Mouse (Mus musculus) ES-E14 (cell line): ENCODE data around the gene Zc3h4. TPM values are rescaled to one million over a fixed set of nuclear protein-coding genes. Genes with fewer than 3 reads are reported as not detected.
A peak's percentile ranks its signal among the peaks of the same experiment; 100 is the strongest.

Experiments
- DNase-seq: peaks from one replicate; pipeline ENCODE4 v3.0.0-alpha.2; 2013; ENCODE audit warnings: low read depth, low spot score
- H3K27ac ChIP-seq: 2 replicates; pipeline ENCODE4 v1.5.1; 2012; ENCODE audit warnings: low read depth, mild to moderate bottlenecking, low read length, moderate library complexity, mixed read lengths; ENCODE audit not compliant: poor library complexity, insufficient read depth, severe bottlenecking
- H3K36me3 ChIP-seq: 2 replicates; pipeline ENCODE4 v1.6.1; 2012; ENCODE audit warnings: mild to moderate bottlenecking, low read length, moderate library complexity, mixed read lengths; ENCODE audit not compliant: control insufficient read depth, poor library complexity, insufficient read depth, severe bottlenecking
- H3K4me1 ChIP-seq, 2 experiments: fragments of 150-350 bp in 1 of 2; sonication (generic) in 1 of 2; 2 replicates each; pipeline ENCODE4 v1.6.1; 2012; ENCODE audit warnings: low read length in 2 of 2, mild to moderate bottlenecking in 1 of 2, mixed read lengths in 1 of 2; ENCODE audit not compliant: control insufficient read depth in 2 of 2, insufficient read depth in 2 of 2, poor library complexity in 1 of 2
- H3K4me3 ChIP-seq, 2 experiments: fragments of 150-350 bp in 1 of 2; sonication (generic) in 1 of 2; 2 replicates each; pipeline ENCODE4 v1.5.1; 2012; ENCODE audit warnings: low read length in 2 of 2, low read depth in 1 of 2, mild to moderate bottlenecking in 1 of 2, mixed read lengths in 1 of 2; ENCODE audit not compliant: insufficient read depth in 1 of 2, poor library complexity in 1 of 2, severe bottlenecking in 1 of 2
- H3K9ac ChIP-seq: 2 replicates; pipeline ENCODE4 v1.6.1; 2012; ENCODE audit warnings: low read depth, mild to moderate bottlenecking, low read length, mixed read lengths; ENCODE audit not compliant: poor library complexity, insufficient read depth, severe bottlenecking
- H3K9me3 ChIP-seq: fragments of 150-350 bp; sonication (generic); 2 replicates; pipeline ENCODE4 v1.6.1; 2012; ENCODE audit warnings: low read depth, mild to moderate bottlenecking, low read length; ENCODE audit not compliant: control insufficient read depth, insufficient read depth
- CHD2 ChIP-seq: IDR thresholded peaks from 2 replicates; pipeline ENCODE4 v1.6.1; 2014; ENCODE audit warnings: mild to moderate bottlenecking, low read depth, low read length, inconsistent platforms
- HCFC1 ChIP-seq: IDR thresholded peaks from 2 replicates; pipeline ENCODE4 v1.6.1; 2012; ENCODE audit warnings: low read length, inconsistent platforms, borderline replicate concordance; ENCODE audit not compliant: insufficient read depth
- MAFK ChIP-seq: IDR thresholded peaks from 2 replicates; pipeline ENCODE4 v1.6.1; 2014; ENCODE audit warnings: mild to moderate bottlenecking, low read depth, low read length, inconsistent platforms; ENCODE audit not compliant: insufficient read depth
- ZC3H11A ChIP-seq: IDR thresholded peaks from 2 replicates; pipeline ENCODE4 v1.6.1; 2012; ENCODE audit warnings: low read depth, mild to moderate bottlenecking, inconsistent platforms, low read length, borderline replicate concordance
- ZNF384 ChIP-seq: IDR thresholded peaks from 2 replicates; pipeline ENCODE4 v1.6.1; 2012; ENCODE audit warnings: low read depth, low read length, inconsistent platforms
- in situ Hi-C, 2 experiments: fragments of 600-800 bp; cut with MboI; formaldehyde crosslinking; loops; one replicate each; pipeline ENCODE4 v1.15.1; 2025; ENCODE audit warnings: low sequenced_read_pairs in 2 of 2, inconsistent platforms in 1 of 2; ENCODE audit not compliant: unreplicated experiment in 2 of 2
- total RNA-seq: library from RNA; depleted of rRNA; stranded (reverse); fragments of 300-350 nt; gene quantifications from 2 replicates; pipeline ENCODE4 v1.2.3, GENCODE M21; 2012; rRNA removed

Zc3h4 gene
- 43.7 and 43.9 TPM in 2 replicates for total RNA-seq

DNA sequence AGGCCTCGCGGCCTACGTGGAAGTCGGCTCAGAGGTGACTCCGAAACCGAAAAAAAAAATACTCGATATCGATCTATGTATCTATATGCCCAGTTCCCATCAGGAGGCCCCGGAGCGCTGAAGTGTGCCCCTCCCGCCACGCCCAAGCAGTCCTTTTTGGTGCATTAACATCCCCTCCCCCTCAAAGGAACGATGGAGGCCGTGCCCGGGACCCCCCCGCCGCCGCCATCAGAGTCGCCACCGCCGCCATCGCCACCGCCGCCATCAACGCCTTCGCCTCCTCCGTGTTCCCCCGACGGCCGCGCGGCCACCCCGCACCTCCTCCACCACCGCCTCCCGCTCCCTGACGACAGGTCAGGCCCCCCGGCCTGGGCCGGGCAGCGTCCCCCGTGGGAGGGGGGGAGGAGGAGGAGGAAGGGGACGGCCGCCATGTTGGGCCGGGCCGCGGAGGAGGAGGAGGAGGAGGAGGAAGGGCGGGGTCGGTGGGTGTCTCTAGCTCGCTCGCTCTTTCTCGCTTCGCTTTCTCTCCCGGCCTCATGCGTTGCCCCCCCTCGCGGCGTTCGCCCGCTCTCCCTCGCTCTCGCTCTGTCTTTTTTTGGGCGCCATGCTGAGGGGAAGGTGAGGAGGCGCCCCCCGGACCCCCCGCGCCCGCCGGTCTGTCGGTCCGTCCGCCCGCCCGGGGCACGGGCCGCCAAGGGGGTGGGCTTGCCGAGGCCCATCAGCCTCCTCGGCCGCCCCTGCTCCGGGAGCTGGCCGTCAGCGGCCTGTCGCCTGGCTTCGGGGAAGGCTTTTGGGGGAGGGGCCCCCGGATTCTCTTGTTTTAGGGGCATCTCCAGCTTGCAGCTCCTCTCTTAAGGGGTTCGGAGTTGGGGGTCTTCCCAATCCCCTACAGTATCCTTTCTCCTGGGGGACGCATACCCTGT lies at the start of gene Zc3h4:
Gene Zc3h4 (plus strand): TSS at position 222 of the 923 bp plus-strand sequence.
- TF ChIP-seq ZC3H11A (no peak), CHD2 (0 out of 2 replicates have a peak, but pooled peaks have one; percentile 17), MAFK (no peak), ZNF384 (0 out of 2 replicates have a peak, but pooled peaks have one; percentile 15), HCFC1 (no peak)
- in situ Hi-C loops: no loop called here
- H3K27ac ChIP-seq: peak within 1 kb of the TSS; percentile 100
- peak; percentile 74 for DNase-seq
- no peaks in the 10 kb centered on the region for H3K9me3 ChIP-seq
- peak within 1 kb of the TSS; percentile 100 for H3K9ac ChIP-seq
- peak within 1 kb of the TSS; percentile 97 to 99 for H3K4me3 ChIP-seq
- peaks cover 2% of the 10 kb centered on the region; the same call in 1 of the 2 replicates for H3K36me3 ChIP-seq
- peaks cover 11 to 16% of the 10 kb centered on the region in 2 experiments for H3K4me1 ChIP-seq

- H3K4me3 ChIP-seq: no peak overlapping the region
- no peak overlapping the region for H3K27ac ChIP-seq
- in situ Hi-C loops: no loop called here
- H3K9ac ChIP-seq: no peak overlapping the region
- peaks cover 47% of the 10 kb centered on the region for H3K36me3 ChIP-seq
- no peak for DNase-seq
- H3K9me3 ChIP-seq: no peaks in the 10 kb centered on the region
- TF ChIP-seq ZC3H11A (no peak), HCFC1 (no peak), ZNF384 (no peak), CHD2 (no peak), MAFK (no peak)
- no peaks in the 10 kb centered on the region for H3K4me1 ChIP-seq
Measured at GRCm38 (mm10) chr7:16355854-16356594, 44.7 kb upstream of the Zc3h4 start.

DNA sequence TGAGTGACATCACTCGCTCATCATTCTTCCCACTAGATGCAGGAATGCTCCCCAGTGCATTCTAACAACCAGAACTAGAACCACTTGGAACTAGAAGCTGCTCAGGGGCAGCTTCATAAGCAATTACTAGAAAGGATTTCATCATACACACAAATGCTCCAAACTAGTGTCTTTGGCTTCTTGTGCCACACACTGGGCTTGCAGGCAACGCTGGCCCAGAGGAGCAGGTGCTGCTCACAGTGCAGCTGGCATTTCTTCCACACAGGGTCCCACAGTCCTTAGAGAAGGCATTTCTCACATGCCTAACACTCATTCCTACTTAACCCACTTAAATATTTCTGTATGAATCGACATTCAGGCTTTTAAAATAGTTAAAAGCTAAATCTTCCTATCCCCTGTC lies 43.1 kb upstream of the Zc3h4 start:
- Histone ChIP-seq H3K9ac (no peak overlapping the region), H3K27ac (no peak overlapping the region), H3K4me3 (no peak overlapping the region), H3K9me3 (no peaks in the 10 kb centered on the region), H3K36me3 (peaks cover 47% of the 10 kb centered on the region), H3K4me1 (0 out of 4 replicates have a peak, but pooled peaks cover 0 to 2% of the 10 kb centered on the region in 2 experiments)
- in situ Hi-C loops: no loop called here
- no peak for TF ChIP-seq HCFC1
- DNase-seq: no peak

- H3K4me3 ChIP-seq: no peak overlapping the region
- peaks cover 49% of the 10 kb centered on the region for H3K36me3 ChIP-seq
- in situ Hi-C loops: no loop called here
- peaks cover 12 to 19% of the 10 kb centered on the region in 2 experiments for H3K4me1 ChIP-seq
- no peak for TF ChIP-seq HCFC1
- no peak for TF ChIP-seq ZC3H11A
- no peak for TF ChIP-seq ZNF384
- TF ChIP-seq MAFK: no peak
- no peak for TF ChIP-seq CHD2
- H3K9me3 ChIP-seq: no peaks in the 10 kb centered on the region
- DNase-seq: no peak
- peak overlapping the region; percentile 75; the same call in 1 of the 2 replicates for H3K27ac ChIP-seq
- peak overlapping the region; percentile 17; the same call in 1 of the 2 replicates for H3K9ac ChIP-seq
Measured at GRCm38 (mm10) chr7:16364319-16364718, 36.4 kb upstream of the Zc3h4 start.
